Comparison of ENCODE assay signal across 23 mouse cellular contexts in the genomic region with DNA sequence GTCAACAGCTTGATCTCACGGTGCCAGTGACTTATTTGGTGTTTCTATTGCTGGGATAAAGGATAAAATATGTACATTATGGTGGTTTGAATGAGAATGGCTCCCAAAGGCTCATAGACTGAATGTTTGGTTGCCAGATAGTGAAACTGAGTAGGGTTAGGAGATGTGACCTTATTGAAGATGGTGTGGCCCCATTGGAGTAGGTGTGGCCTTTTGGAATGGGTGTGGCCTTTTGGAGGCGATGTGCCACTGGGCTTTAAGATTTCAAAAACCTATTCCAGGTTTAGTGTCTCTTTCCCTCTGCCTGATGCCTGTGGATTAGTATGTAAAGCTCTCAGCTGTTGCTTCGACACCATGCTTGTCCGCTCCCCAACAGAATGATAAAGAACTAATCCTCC. TPM values are rescaled to one million over a fixed set of nuclear protein-coding genes. Genes with fewer than 3 reads are reported as not detected.
A peak's percentile ranks its signal among the peaks of the same experiment; 100 is the strongest.
DNase-seq lines count a peak whose midpoint lies in the region; ATAC-seq and TF ChIP-seq lines count a peak whose summit lies in the region.
"Had no signal": no experiment of that assay in that cellular context is flagged by ENCODE, and none has a peak within 500 bp of the region (broad histone marks: within the 10 kb centered on the region; RNA-seq: fewer than 3 reads in every experiment).

No protein-coding gene starts in this region.

- no peak for TF ChIP-seq POLR2A in CH12.LX (IDR thresholded peaks at IDR 0.05; ENCODE audit: low read depth, low read length)

- no peak for TF ChIP-seq RAD21 in CH12.LX (IDR thresholded peaks at IDR 0.05; ENCODE audit: low read depth, low read length)

- no peak for TF ChIP-seq CTCF in CH12.LX (conservative IDR thresholded peaks at IDR 0.05 in 1 of 2, IDR thresholded peaks at IDR 0.05 in 1 of 2; ENCODE audit: low read depth in 2 of 2, low read length in 2 of 2)
- no peak for TF ChIP-seq CTCF in liver, postnatal 0 days (IDR thresholded peaks at IDR 0.05; ENCODE audit: low read depth)

- no peak for DNase-seq in CH12.LX (ENCODE audit: extremely low read depth)
- DNase-seq in liver, embryonic 13.5 days = peak; percentile 42
- no peak for DNase-seq in liver, postnatal 0 days
- DNase-seq in ovary, adult 18-20 months (ENCODE audit: low spot score) = no peak
- no peak for DNase-seq in adipocyte (ENCODE audit: low spot score)
- DNase-seq in left cerebral cortex, postnatal 25 days (ENCODE audit: low spot score in 2 of 2) = no peak
- no peak for DNase-seq in midbrain, embryonic 11.5 days (ENCODE audit: low spot score, missing footprints)
- DNase-seq: adrenal gland, postnatal 14 days; cerebellum, adult 2 months; cerebellum, postnatal 10 days; embryo, embryonic 11 days; gastrocnemius, postnatal 10 days; heart, adult 2 months; heart, postnatal 14 days had no signal

- no peaks in the 10 kb centered on the region for H3K36me3 ChIP-seq in CH12.LX (replicated peaks in 1 of 2; ENCODE audit: control insufficient read depth in 1 of 2, insufficient read depth in 1 of 2, low read length in 1 of 2)
- H3K36me3 ChIP-seq in liver, embryonic 13.5 days = no peaks in the 10 kb centered on the region
- no peaks in the 10 kb centered on the region for H3K36me3 ChIP-seq in liver, postnatal 0 days (replicated peaks; ENCODE audit: insufficient read depth, low read length)
- H3K36me3 ChIP-seq in midbrain, embryonic 11.5 days (ENCODE audit: control insufficient read depth, insufficient read depth, low read length) = no peaks in the 10 kb centered on the region
- H3K36me3 ChIP-seq: embryonic facial prominence, embryonic 12.5 days; forebrain, embryonic 10.5 days; G1E; heart, embryonic 15.5 days; hindbrain, embryonic 13.5 days had no signal

- in situ Hi-C loops in CH12.LX (cut with MboI; ENCODE audit: low pct_ligation_motif_present, low pct_unique_long_range_greater_than_20kb, low sequenced_read_pairs) = loop anchor here (5.0 to 25.0 kb wide), 2 partner anchors 83 to 358 kb away; no protein-coding TSS in a partner anchor

- no peak for TF ChIP-seq EP300 in CH12.LX (IDR thresholded peaks at IDR 0.05; ENCODE audit: low read length)
- no peak for TF ChIP-seq EP300 in liver, postnatal 0 days (IDR thresholded peaks at IDR 0.05; ENCODE audit: low read depth)

- H3K27ac ChIP-seq in CH12.LX (ENCODE audit: insufficient read depth, low read depth) = no peak overlapping the region
- no peak overlapping the region for H3K27ac ChIP-seq in liver, embryonic 13.5 days
- H3K27ac ChIP-seq in liver, postnatal 0 days (ENCODE audit: low read depth) = no peak overlapping the region
- H3K27ac ChIP-seq in midbrain, embryonic 11.5 days (ENCODE audit: low read depth, low read length) = no peak overlapping the region
- H3K27ac ChIP-seq: embryonic facial prominence, embryonic 12.5 days; forebrain, embryonic 10.5 days; heart, adult 2 months; heart, embryonic 15.5 days; hindbrain, embryonic 13.5 days; hindbrain, postnatal 0 days had no signal

- dilution Hi-C loops in CH12.LX (cut with MboI; ENCODE audit: extremely low pct_ligation_motif_present, extremely low pct_unique_long_range_greater_than_20kb, low sequenced_read_pairs) = no loop called here

- peak overlapping the region; percentile 29 for H3K4me2 ChIP-seq in CH12.LX (ENCODE audit: insufficient read depth, low read depth, poor library complexity, severe bottlenecking)
- H3K4me2 ChIP-seq in liver, embryonic 13.5 days = peak overlapping the region; percentile 32
- H3K4me2 ChIP-seq in liver, postnatal 0 days (ENCODE audit: low read depth, low read length) = 0 out of 2 replicates have a peak overlapping the region, but pooled peaks have one; percentile 0
- no peak overlapping the region for H3K4me2 ChIP-seq in midbrain, embryonic 11.5 days
- H3K4me2 ChIP-seq: embryonic facial prominence, embryonic 12.5 days; heart, embryonic 11.5 days; heart, embryonic 15.5 days; hindbrain, embryonic 13.5 days had no signal

- H3K9ac ChIP-seq in CH12.LX (ENCODE audit: insufficient read depth, low read depth) = no peak overlapping the region
- H3K9ac ChIP-seq in liver, embryonic 13.5 days = no peak overlapping the region
- H3K9ac ChIP-seq in liver, postnatal 0 days (replicated peaks) = no peak overlapping the region
- no peak overlapping the region for H3K9ac ChIP-seq in midbrain, embryonic 11.5 days (ENCODE audit: low read length)
- H3K9ac ChIP-seq: embryonic facial prominence, embryonic 12.5 days; heart, embryonic 15.5 days; hindbrain, embryonic 13.5 days had no signal

- 63% methylated on average over 4 of the region's 4 CpGs for WGBS in liver, embryonic 13.5 days (ENCODE audit: insufficient replicate concordance)
- 77% methylated on average over 4 of the region's 4 CpGs for WGBS in liver, postnatal 0 days (ENCODE audit: insufficient replicate concordance)
- 85% methylated on average over 4 of the region's 4 CpGs for WGBS in midbrain, embryonic 11.5 days

- intact Hi-C loops in left cerebral cortex, postnatal 25 days (cut with DNase I) = loop anchor here (5.0 kb wide), 1 partner anchor 363 kb away; no protein-coding TSS in a partner anchor

- peaks cover 12 to 28% of the 10 kb centered on the region in 2 experiments for H3K4me1 ChIP-seq in CH12.LX (ENCODE audit: control insufficient read depth in 1 of 2, insufficient read depth in 2 of 2)
- H3K4me1 ChIP-seq in liver, embryonic 13.5 days (replicated peaks) = peaks cover 38% of the 10 kb centered on the region
- H3K4me1 ChIP-seq in liver, postnatal 0 days (ENCODE audit: insufficient read depth) = no peaks in the 10 kb centered on the region
- no peaks in the 10 kb centered on the region for H3K4me1 ChIP-seq in midbrain, embryonic 11.5 days (ENCODE audit: control insufficient read depth, insufficient read depth, low read length)
- H3K4me1 ChIP-seq: embryonic facial prominence, embryonic 12.5 days; hindbrain, embryonic 13.5 days had no signal

- 0 out of 2 replicates have a peak, but pooled peaks have one; percentile 44 for ATAC-seq in erythroblast, adult 5-6 weeks (replicated peaks; ENCODE audit: low FRiP score, poor library complexity, severe bottlenecking)
- ATAC-seq in liver, embryonic 13.5 days (ENCODE audit: low read depth) = peak; percentile 56; the same call in 1 of the 2 replicates
- no peak for ATAC-seq in liver, postnatal 0 days
- ATAC-seq in midbrain, embryonic 11.5 days (ENCODE audit: low FRiP score) = no peak
- ATAC-seq: forebrain, embryonic 16.5 days; hindbrain, postnatal 0 days had no signal

- H3K4me3 ChIP-seq in CH12.LX (replicated peaks in 1 of 3; ENCODE audit: low read depth in 2 of 3, low read length in 2 of 3, poor library complexity in 1 of 3) = no peak overlapping the region
- no peak overlapping the region for H3K4me3 ChIP-seq in liver, embryonic 13.5 days (replicated peaks)
- no peak overlapping the region for H3K4me3 ChIP-seq in liver, postnatal 0 days (ENCODE audit: low read depth, low read length)
- H3K4me3 ChIP-seq in midbrain, embryonic 11.5 days (ENCODE audit: low read depth, low read length) = no peak overlapping the region
- H3K4me3 ChIP-seq: embryonic facial prominence, embryonic 12.5 days; forebrain, embryonic 10.5 days; heart, adult 2 months; heart, embryonic 15.5 days; hindbrain, embryonic 13.5 days had no signal

- H3K79me2 ChIP-seq in CH12.LX (replicated peaks; ENCODE audit: control insufficient read depth, extremely low read depth, insufficient read depth, poor library complexity, severe bottlenecking) = no peaks in the 10 kb centered on the region

- no peaks in the 10 kb centered on the region for H3K9me3 ChIP-seq in CH12.LX (replicated peaks; ENCODE audit: low read length)
- H3K9me3 ChIP-seq in liver, embryonic 13.5 days (replicated peaks) = no peaks in the 10 kb centered on the region
- no peaks in the 10 kb centered on the region for H3K9me3 ChIP-seq in liver, postnatal 0 days (ENCODE audit: low read length)
- H3K9me3 ChIP-seq in midbrain, embryonic 11.5 days (ENCODE audit: control insufficient read depth, low read length) = no peaks in the 10 kb centered on the region
- H3K9me3 ChIP-seq: embryonic facial prominence, embryonic 12.5 days; forebrain, embryonic 10.5 days; G1E; heart, embryonic 15.5 days; hindbrain, embryonic 13.5 days had no signal

- no peaks in the 10 kb centered on the region for H3K27me3 ChIP-seq in CH12.LX (replicated peaks)
- H3K27me3 ChIP-seq in liver, embryonic 13.5 days = no peaks in the 10 kb centered on the region
- no peaks in the 10 kb centered on the region for H3K27me3 ChIP-seq in liver, postnatal 0 days (ENCODE audit: insufficient read depth, low read length)
- no peaks in the 10 kb centered on the region for H3K27me3 ChIP-seq in midbrain, embryonic 11.5 days (ENCODE audit: control insufficient read depth, insufficient read depth, low read length)
- H3K27me3 ChIP-seq: embryonic facial prominence, embryonic 12.5 days; heart, embryonic 15.5 days; hindbrain, embryonic 13.5 days had no signal

RNA-seq across cellular contexts. Expression of gene Actl6a, which starts 10.5 kb away (rescaled TPM):
- total RNA-seq in CH12.LX (2012; rRNA removed) = 80.7 and 96.6 TPM in 2 replicates
- total RNA-seq in CH12.LX (2014; rRNA removed) = 132 and 140 TPM in 2 replicates
- polyA plus RNA-seq in CH12.LX (2012; ENCODE audit: insufficient read length, low read depth) = 87.8 and 89.1 TPM in 2 replicates
- 24.2 and 49.2 TPM in 2 replicates for total RNA-seq in erythroblast, adult 5-6 weeks (2015; ENCODE audit: low replicate concordance)
- 21.7 and 22.0 TPM in 2 replicates for total RNA-seq in erythroblast, adult 5-6 weeks (2017; ENCODE audit: low replicate concordance)
- polyA plus RNA-seq in liver, embryonic 13.5 days (2015; fragmentation: Nextera tagmentation; extraction: Ambion mirVana) = 113 and 127 TPM in 2 replicates
- polyA plus RNA-seq in liver, postnatal 0 days (2015; fragmentation: Nextera tagmentation; extraction: Ambion mirVana) = 40.0 and 42.1 TPM in 2 replicates
- 10 to 100 TPM; 14.6 to 16.7 TPM for total RNA-seq in left cerebral cortex, postnatal 25 days (2021)
- polyA plus RNA-seq in midbrain, embryonic 11.5 days (2014; fragmentation: Nextera tagmentation; extraction: Ambion mirVana) = 262 and 280 TPM in 2 replicates

RNA-seq across cellular contexts. Expression of gene Ndufb5, which starts 41.2 kb away (rescaled TPM):
- 175 and 179 TPM in 2 replicates for total RNA-seq in CH12.LX (2012; rRNA removed)
- 427 and 467 TPM in 2 replicates for total RNA-seq in CH12.LX (2014; rRNA removed)
- 145 and 163 TPM in 2 replicates for polyA plus RNA-seq in CH12.LX (2012; ENCODE audit: insufficient read length, low read depth)
- 40.0 and 41.8 TPM in 2 replicates for total RNA-seq in erythroblast, adult 5-6 weeks (2015; ENCODE audit: low replicate concordance)
- 35.4 and 35.8 TPM in 2 replicates for total RNA-seq in erythroblast, adult 5-6 weeks (2017; ENCODE audit: low replicate concordance)
- 172 and 175 TPM in 2 replicates for polyA plus RNA-seq in liver, embryonic 13.5 days (2015; fragmentation: Nextera tagmentation; extraction: Ambion mirVana)
- polyA plus RNA-seq in liver, postnatal 0 days (2015; fragmentation: Nextera tagmentation; extraction: Ambion mirVana) = 235 and 240 TPM in 2 replicates
- total RNA-seq in left cerebral cortex, postnatal 25 days (2021) = 100 to 1,000 TPM; 212 to 213 TPM
- polyA plus RNA-seq in midbrain, embryonic 11.5 days (2014; fragmentation: Nextera tagmentation; extraction: Ambion mirVana) = 309 and 323 TPM in 2 replicates

RNA-seq across cellular contexts. Expression of gene Mrpl47, which starts 41.8 kb away (rescaled TPM):
- total RNA-seq in CH12.LX (2012; rRNA removed) = 32.5 and 43.7 TPM in 2 replicates
- 48.8 and 66.5 TPM in 2 replicates for total RNA-seq in CH12.LX (2014; rRNA removed)
- 56.2 and 68.6 TPM in 2 replicates for polyA plus RNA-seq in CH12.LX (2012; ENCODE audit: insufficient read length, low read depth)
- total RNA-seq in erythroblast, adult 5-6 weeks (2015; ENCODE audit: low replicate concordance) = 3.7 and 22.8 TPM in 2 replicates
- total RNA-seq in erythroblast, adult 5-6 weeks (2017; ENCODE audit: low replicate concordance) = 3.3 and 6.0 TPM in 2 replicates
- 29.7 and 31.9 TPM in 2 replicates for polyA plus RNA-seq in liver, embryonic 13.5 days (2015; fragmentation: Nextera tagmentation; extraction: Ambion mirVana)
- 15.2 and 18.2 TPM in 2 replicates for polyA plus RNA-seq in liver, postnatal 0 days (2015; fragmentation: Nextera tagmentation; extraction: Ambion mirVana)
- total RNA-seq in left cerebral cortex, postnatal 25 days (2021) = 10 to 100 TPM; 22.1 to 22.8 TPM
- 46.7 and 50.0 TPM in 2 replicates for polyA plus RNA-seq in midbrain, embryonic 11.5 days (2014; fragmentation: Nextera tagmentation; extraction: Ambion mirVana)

Comparison
In these comparisons a context has a peak if more than half of its experiments do, and no peak if none do; other contexts are left out.
1. ATAC-seq: peak in erythroblast, adult 5-6 weeks (single experiment) and liver, embryonic 13.5 days (single experiment); none in liver, postnatal 0 days (single experiment) and midbrain, embryonic 11.5 days (single experiment).